Mouse (Mus musculus) spleen, adult 2 months (tissue): Measurements from ENCODE around the gene Vangl2. TPM values are rescaled to one million over a fixed set of nuclear protein-coding genes. Genes with fewer than 3 reads are reported as not detected.

Source experiments
- DNase-seq, 2 experiments: peaks; one replicate each; pipeline versions ENCODE4 v3.0.0 to v3.0.0-alpha.2; 2012 to 2021; ENCODE audit warnings: low spot score in 2 of 2, low read depth in 1 of 2
- H3K27ac ChIP-seq: fragments of 200-500 bp; 2 replicates; pipeline ENCODE4 v1.5.1; 2012; ENCODE audit warnings: low read length, inconsistent platforms; ENCODE audit not compliant: insufficient read depth
- H3K27me3 ChIP-seq: fragments of 200-500 bp; 2 replicates; pipeline ENCODE4 v1.6.1; 2012; ENCODE audit warnings: mild to moderate bottlenecking, moderate library complexity, low read length, inconsistent platforms; ENCODE audit not compliant: control insufficient read depth, insufficient read depth
- H3K36me3 ChIP-seq: fragments of 200-500 bp; 2 replicates; pipeline ENCODE4 v1.6.1; 2012; ENCODE audit warnings: mild to moderate bottlenecking, low read length, inconsistent platforms; ENCODE audit not compliant: control insufficient read depth, insufficient read depth
- H3K4me1 ChIP-seq: fragments of 200-500 bp; 2 replicates; pipeline ENCODE4 v1.6.1; 2011; ENCODE audit warnings: inconsistent platforms; ENCODE audit not compliant: control insufficient read depth, insufficient read depth, insufficient read length
- H3K4me3 ChIP-seq: fragments of 200-500 bp; 2 replicates; pipeline ENCODE4 v1.5.1; 2011; ENCODE audit warnings: mild to moderate bottlenecking, inconsistent platforms; ENCODE audit not compliant: insufficient read depth, insufficient read length; ENCODE audit errors: extremely low read depth
- CTCF ChIP-seq: fragments of 200-500 bp; IDR thresholded peaks from 2 replicates; pipeline ENCODE4 v1.5.1; 2011; ENCODE audit warnings: mild to moderate bottlenecking, inconsistent platforms; ENCODE audit not compliant: insufficient read depth, insufficient read length, insufficient replicate concordance; ENCODE audit errors: extremely low read depth
- POLR2A ChIP-seq: fragments of 200-500 bp; IDR thresholded peaks from 2 replicates; pipeline ENCODE4 v1.6.1; 2011; ENCODE audit warnings: low read depth, low read length, inconsistent platforms
- WGBS: fragments of 180-500 bp; shearing (Covaris S2); methylation state at CpG from one replicate; pipeline ENCODE4 v1.1.7; 2018; 5-methylcytosine and 5-hydroxymethylcytosine counted together
- polyA plus RNA-seq: library from polyadenylated mRNA; depleted of rRNA; stranded (reverse); fragments of >200 nt; gene quantifications from 2 replicates; pipeline ENCODE4 v1.2.3, GENCODE M21; 2012

Vangl2 gene
- polyA plus RNA-seq, 1 experiment = 3.7 TPM

DNA sequence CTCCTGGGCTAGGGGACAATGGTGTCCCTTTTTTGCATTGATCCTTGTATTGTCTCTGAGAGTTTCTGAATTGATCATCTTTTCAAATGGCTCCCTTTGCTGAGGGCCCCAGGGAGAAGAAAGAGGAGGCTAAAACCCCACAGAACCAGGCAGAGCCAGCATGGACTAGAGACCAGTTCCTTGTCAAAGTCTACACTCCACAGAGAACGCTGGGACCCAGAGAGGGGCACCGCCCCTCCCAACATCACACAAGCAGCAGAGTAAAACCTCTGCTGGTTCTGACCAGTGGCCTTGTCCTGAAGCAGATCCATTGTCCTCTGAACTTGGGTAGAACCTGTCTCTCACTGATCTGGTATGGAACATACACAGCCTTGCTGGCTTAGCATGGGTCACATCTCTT, 33.9 kb upstream of the Vangl2 start:
- TF ChIP-seq CTCF (no peak), POLR2A (no peak)
- Histone ChIP-seq H3K27ac (no peak overlapping the region), H3K36me3 (peaks cover 25% of the 10 kb centered on the region), H3K4me1 (no peaks in the 10 kb centered on the region), H3K4me3 (no peak overlapping the region), H3K27me3 (no peaks in the 10 kb centered on the region)
- 84% methylated on average over 2 of the region's 2 CpGs for WGBS
- no peak for DNase-seq

- DNase-seq = no peak
- Histone ChIP-seq H3K4me3 (no peak overlapping the region), H3K27me3 (no peaks in the 10 kb centered on the region), H3K36me3 (peaks cover 17% of the 10 kb centered on the region), H3K27ac (no peak overlapping the region), H3K4me1 (no peaks in the 10 kb centered on the region)
- TF ChIP-seq POLR2A (no peak), CTCF (no peak)
- 87% methylated on average over 8 of the region's 8 CpGs for WGBS
These were observed 33.0 kb upstream of the Vangl2 start for GRCm38 (mm10) chr1:172061217-172061616.

- DNase-seq = no peak
- Histone ChIP-seq H3K4me3 (no peak overlapping the region), H3K4me1 (no peaks in the 10 kb centered on the region), H3K27me3 (no peaks in the 10 kb centered on the region), H3K36me3 (peaks cover 14% of the 10 kb centered on the region), H3K27ac (no peak overlapping the region)
- no peak for TF ChIP-seq CTCF
- TF ChIP-seq POLR2A = no peak
- 72% methylated on average over 4 of the region's 4 CpGs for WGBS
These were observed 32.4 kb upstream of the Vangl2 start for GRCm38 (mm10) chr1:172060659-172061058.

GRCm38 (mm10) chr1:172058874-172059273, 30.6 kb upstream of the Vangl2 start:
- Histone ChIP-seq H3K4me1 (peaks cover 3% of the 10 kb centered on the region; the same call in 1 of the 2 replicates), H3K27me3 (peaks cover 7% of the 10 kb centered on the region; the same call in 1 of the 2 replicates), H3K36me3 (no peaks in the 10 kb centered on the region), H3K27ac (no peak overlapping the region), H3K4me3 (no peak overlapping the region)
- TF ChIP-seq POLR2A = no peak
- TF ChIP-seq CTCF = no peak
- no peak for DNase-seq
- 80% methylated on average over 7 of the region's 7 CpGs for WGBS

DNA sequence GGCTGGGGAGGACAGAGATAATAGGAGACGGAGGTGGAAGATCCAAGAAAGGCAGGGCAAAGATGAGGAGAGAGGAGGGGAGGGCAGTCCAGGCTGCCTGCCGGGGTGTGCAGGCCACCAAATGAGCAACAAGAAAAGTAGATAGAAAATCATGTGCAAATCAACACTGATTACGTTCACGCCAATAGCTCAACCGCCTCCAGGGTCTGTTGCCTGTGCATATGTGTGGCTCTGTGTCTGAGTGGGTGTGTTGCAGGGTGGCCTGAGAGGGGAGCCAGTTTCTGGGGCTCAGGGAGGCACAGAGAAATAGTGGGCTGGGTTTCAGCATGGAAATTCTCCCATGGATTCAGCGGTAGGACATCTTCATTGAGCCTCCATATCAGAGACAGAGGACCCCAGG, 30.1 kb upstream of the Vangl2 start:
- H3K4me3 ChIP-seq = no peak overlapping the region
- no peak for TF ChIP-seq CTCF
- no peak for TF ChIP-seq POLR2A
- 89% methylated on average over 6 of the region's 6 CpGs for WGBS
- H3K4me1 ChIP-seq = peaks cover 4% of the 10 kb centered on the region; the same call in 1 of the 2 replicates
- peaks cover 10% of the 10 kb centered on the region for H3K27me3 ChIP-seq
- DNase-seq = no peak
- no peaks in the 10 kb centered on the region for H3K36me3 ChIP-seq
- no peak overlapping the region for H3K27ac ChIP-seq

GRCm38 (mm10) chr1:172057491-172057921, 29.3 kb upstream of the Vangl2 start, which contains the start of gene Nhlh1:
Gene Nhlh1 (minus strand): TSS chr1:172057573.
- TF ChIP-seq CTCF (no peak), POLR2A (no peak)
- Histone ChIP-seq H3K27ac (no peak within 1 kb of the TSS), H3K4me3 (no peak within 1 kb of the TSS), H3K27me3 (peaks cover 10% of the 10 kb centered on the region), H3K4me1 (peaks cover 4% of the 10 kb centered on the region; the same call in 1 of the 2 replicates), H3K36me3 (no peaks in the 10 kb centered on the region)
- no peak for DNase-seq
- WGBS = 88% methylated on average over 2 of the region's 2 CpGs

DNA sequence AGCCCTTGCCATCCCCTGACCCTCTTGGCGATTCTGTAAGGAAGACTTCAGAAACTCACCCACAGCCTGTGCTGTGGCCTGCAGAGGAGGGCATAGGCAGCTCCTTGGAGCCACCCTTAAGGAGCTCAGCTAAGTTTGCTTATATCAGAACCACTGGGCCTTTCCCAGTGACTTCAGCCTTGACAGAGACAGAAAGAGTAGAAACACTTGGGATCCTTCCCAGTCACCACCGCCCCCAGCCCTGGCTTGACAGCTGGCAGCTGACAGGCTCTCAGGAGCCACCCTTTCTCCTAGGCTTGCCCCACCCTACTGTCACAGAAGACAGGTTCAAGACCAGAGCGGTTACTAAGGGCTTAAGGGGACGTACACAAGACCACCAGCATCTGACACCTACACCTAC, 28.0 kb upstream of the Vangl2 start:
- TF ChIP-seq POLR2A = no peak
- no peak for TF ChIP-seq CTCF
- WGBS = 84% methylated on average over 4 of the region's 4 CpGs
- no peak overlapping the region for H3K4me3 ChIP-seq
- peaks cover 10% of the 10 kb centered on the region for H3K27me3 ChIP-seq
- H3K4me1 ChIP-seq = peaks cover 4% of the 10 kb centered on the region; the same call in 1 of the 2 replicates
- DNase-seq = no peak
- no peak overlapping the region for H3K27ac ChIP-seq
- no peaks in the 10 kb centered on the region for H3K36me3 ChIP-seq
